Mouse (Mus musculus) forebrain, embryonic 13.5 days (tissue): ENCODE measurements around the gene Ap2a1. TPM values are rescaled to one million over a fixed set of nuclear protein-coding genes. Genes with fewer than 3 reads are reported as not detected.

Experiments
- ATAC-seq: fragments of 200-750 bp; cut with Nextera tagmentation; 2 replicates; pipeline ENCODE4 v1.8.0; 2017
- H3K27ac ChIP-seq: fragments of 300-500 bp; sonication (generic); 2 replicates; pipeline ENCODE4 v1.5.1; 2015; ENCODE audit warnings: inconsistent platforms, mild to moderate bottlenecking, moderate library complexity
- H3K27me3 ChIP-seq: fragments of 300-500 bp; sonication (generic); 2 replicates; pipeline ENCODE4 v1.6.1; 2015; ENCODE audit warnings: mild to moderate bottlenecking, inconsistent platforms
- H3K36me3 ChIP-seq: fragments of 300-500 bp; sonication (generic); 2 replicates; pipeline ENCODE4 v1.6.1; 2015; ENCODE audit warnings: mild to moderate bottlenecking, inconsistent platforms; ENCODE audit not compliant: poor library complexity, severe bottlenecking
- H3K4me1 ChIP-seq: fragments of 300-500 bp; sonication (generic); 2 replicates; pipeline ENCODE4 v1.6.1; 2015; ENCODE audit warnings: inconsistent platforms
- H3K4me2 ChIP-seq: fragments of 300-500 bp; sonication (generic); 2 replicates; pipeline ENCODE4 v1.6.1; 2015; ENCODE audit warnings: inconsistent platforms, mild to moderate bottlenecking, moderate library complexity
- H3K4me3 ChIP-seq: fragments of 300-500 bp; sonication (generic); 2 replicates; pipeline ENCODE4 v1.5.1; 2015; ENCODE audit warnings: mild to moderate bottlenecking, inconsistent platforms
- H3K9ac ChIP-seq: fragments of 300-500 bp; sonication (generic); 2 replicates; pipeline ENCODE4 v1.6.1; 2015; ENCODE audit warnings: mild to moderate bottlenecking, inconsistent platforms
- H3K9me3 ChIP-seq: fragments of 300-500 bp; sonication (generic); replicated peaks from 2 replicates; pipeline ENCODE4 v1.6.1; 2016; ENCODE audit warnings: inconsistent platforms
- WGBS: fragments of 180-500 bp; shearing (Covaris S2); methylation state at CpG from one replicate; pipeline ENCODE4 v1.1.7; 2015; 5-methylcytosine and 5-hydroxymethylcytosine counted together
- polyA plus RNA-seq: library from polyadenylated mRNA; unstranded; fragments of >200 nt; fragmentation: Nextera tagmentation; extraction: Ambion mirVana; gene quantifications from 2 replicates; pipeline ENCODE4 v1.2.1, GENCODE M21; 2015

Gene Ap2a1
- polyA plus RNA-seq, 1 experiment from 2014 or later: 81.7 TPM

DNA sequence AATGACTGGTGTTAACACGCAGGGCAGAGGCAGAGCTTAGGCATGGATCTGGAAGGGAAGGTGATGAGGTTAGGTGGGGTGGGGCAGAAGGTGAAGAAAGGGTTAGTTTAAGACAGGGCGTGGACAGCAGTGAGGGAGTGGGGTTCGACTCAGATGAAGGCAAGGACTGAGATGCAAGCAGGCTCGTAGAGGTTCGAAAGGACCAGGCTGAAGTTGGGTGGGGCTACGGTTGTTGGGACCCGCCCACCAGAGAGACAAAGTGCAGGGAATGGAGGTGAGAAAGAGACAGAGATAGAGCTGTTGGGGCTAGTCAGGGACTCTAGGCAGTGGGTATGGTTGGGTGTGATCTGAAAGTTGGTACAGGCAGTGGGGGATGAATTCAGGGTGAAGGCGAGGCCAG, 33.0 kb upstream of the Ap2a1 start:
- Histone ChIP-seq H3K27me3 (no peaks in the 10 kb centered on the region), H3K4me1 (no peaks in the 10 kb centered on the region), H3K9me3 (no peaks in the 10 kb centered on the region), H3K4me3 (no peak overlapping the region), H3K36me3 (peaks cover 80% of the 10 kb centered on the region), H3K4me2 (no peak overlapping the region), H3K9ac (no peak overlapping the region), H3K27ac (no peak overlapping the region)
- 84% methylated on average over 8 of the region's 8 CpGs for WGBS
- no peak for ATAC-seq

DNA sequence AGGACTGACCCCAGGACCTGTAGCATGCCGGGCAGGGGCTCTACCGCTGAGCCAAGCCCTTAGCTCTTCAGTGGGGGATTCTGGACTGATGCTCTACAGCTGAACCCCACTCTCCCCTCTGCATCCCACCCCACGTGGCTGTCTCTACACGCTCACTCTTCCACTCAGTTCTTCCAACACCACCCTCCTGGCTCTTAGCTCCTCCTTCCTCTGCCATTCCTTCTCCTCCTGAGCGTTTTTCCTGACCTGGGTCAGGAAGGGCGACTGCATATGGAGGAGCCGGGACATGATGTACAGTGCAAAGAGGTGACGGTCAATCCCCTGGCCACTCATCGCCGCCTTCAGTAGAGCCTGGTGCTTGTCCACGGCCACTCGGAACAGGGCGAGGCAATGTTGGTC, 31.2 kb upstream of the Ap2a1 start:
- Histone ChIP-seq H3K4me3 (no peak overlapping the region), H3K27ac (no peak overlapping the region), H3K27me3 (no peaks in the 10 kb centered on the region), H3K9ac (no peak overlapping the region), H3K9me3 (no peaks in the 10 kb centered on the region), H3K36me3 (peaks cover 64% of the 10 kb centered on the region), H3K4me1 (no peaks in the 10 kb centered on the region), H3K4me2 (no peak overlapping the region)
- ATAC-seq: no peak
- WGBS: 93% methylated on average over 13 of the region's 13 CpGs

DNA sequence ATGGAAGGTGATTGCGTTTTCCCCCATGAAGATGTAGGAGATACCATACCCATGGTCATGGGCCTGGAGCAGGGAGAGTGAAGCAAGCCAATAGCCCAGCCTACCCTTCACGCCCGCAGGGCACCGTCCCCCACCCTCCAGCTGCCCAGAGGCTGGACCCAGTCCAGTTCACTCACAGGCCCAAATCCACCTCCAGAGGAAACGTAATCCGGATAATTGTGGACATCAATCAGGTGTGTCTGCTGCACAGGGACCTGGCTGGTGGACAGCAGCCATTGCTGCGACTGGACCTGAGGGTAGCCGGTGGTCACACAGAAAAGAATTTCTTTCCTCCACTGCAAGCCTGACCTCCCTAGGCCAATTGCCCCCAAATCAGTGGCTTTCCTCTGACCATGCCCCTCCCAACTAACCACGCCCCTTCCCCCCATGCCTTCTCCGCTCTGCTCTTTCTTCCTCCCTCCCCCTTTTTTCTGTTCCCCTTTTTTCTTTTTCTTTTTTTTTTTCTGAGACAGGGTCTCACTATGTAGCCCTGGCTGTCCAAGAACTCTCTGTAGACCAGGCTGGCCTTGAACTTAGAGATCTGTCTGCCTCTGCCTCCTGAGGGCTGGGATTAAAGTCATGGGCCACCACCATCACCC, 30.7 kb upstream of the Ap2a1 start:
- H3K9me3 ChIP-seq: no peaks in the 10 kb centered on the region
- no peaks in the 10 kb centered on the region for H3K27me3 ChIP-seq
- 90% methylated on average over 10 of the region's 10 CpGs for WGBS
- ATAC-seq: no peak
- no peak overlapping the region for H3K4me3 ChIP-seq
- H3K4me1 ChIP-seq: no peaks in the 10 kb centered on the region
- H3K36me3 ChIP-seq: peaks cover 59% of the 10 kb centered on the region
- no peak overlapping the region for H3K9ac ChIP-seq
- no peak overlapping the region for H3K27ac ChIP-seq
- no peak overlapping the region for H3K4me2 ChIP-seq

GRCm38 (mm10) chr7:44959281-44959680, 30.0 kb upstream of the Ap2a1 start:
- ATAC-seq: no peak

DNA sequence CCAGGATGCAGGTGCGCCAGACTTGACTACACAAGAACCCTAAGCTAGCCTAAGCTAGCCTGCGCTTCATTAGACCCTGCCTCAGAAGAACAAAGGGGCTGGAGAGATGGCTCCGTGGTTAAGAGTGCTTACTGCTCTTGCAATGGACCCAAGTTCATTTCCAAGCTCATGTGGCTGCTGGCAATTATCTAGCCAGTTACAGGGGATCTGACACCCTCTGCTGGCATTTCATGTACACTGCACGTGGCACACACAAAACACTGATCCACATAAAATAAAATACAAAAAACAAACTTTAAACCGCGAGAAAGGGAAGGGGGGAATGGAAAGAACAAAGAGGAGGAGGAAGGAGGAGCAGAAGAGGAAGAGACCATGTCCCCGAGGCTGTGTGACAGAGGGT, 28.9 kb upstream of the Ap2a1 start:
- no peaks in the 10 kb centered on the region for H3K9me3 ChIP-seq
- ATAC-seq: no peak
- H3K27ac ChIP-seq: no peak overlapping the region
- 51% methylated on average over 7 of the region's 7 CpGs for WGBS
- no peak overlapping the region for H3K4me2 ChIP-seq
- no peak overlapping the region for H3K4me3 ChIP-seq
- no peaks in the 10 kb centered on the region for H3K27me3 ChIP-seq
- no peaks in the 10 kb centered on the region for H3K4me1 ChIP-seq
- H3K9ac ChIP-seq: no peak overlapping the region
- peaks cover 44% of the 10 kb centered on the region for H3K36me3 ChIP-seq

More at GRCm38 (mm10) chr7:44959281-44959680, 30.0 kb upstream of the Ap2a1 start:
- no peak overlapping the region for H3K9ac ChIP-seq
- 92% methylated on average over 8 of the region's 8 CpGs for WGBS
- H3K9me3 ChIP-seq: no peaks in the 10 kb centered on the region
- no peak overlapping the region for H3K4me2 ChIP-seq
- no peak overlapping the region for H3K4me3 ChIP-seq
- H3K27me3 ChIP-seq: no peaks in the 10 kb centered on the region
- H3K36me3 ChIP-seq: peaks cover 53% of the 10 kb centered on the region
- H3K4me1 ChIP-seq: no peaks in the 10 kb centered on the region
- no peak overlapping the region for H3K27ac ChIP-seq

GRCm38 (mm10) chr7:44957183-44957835, 28.0 kb upstream of the Ap2a1 start:
- 82% methylated on average over 20 of the region's 20 CpGs for WGBS
- no peak overlapping the region for H3K27ac ChIP-seq

GRCm38 (mm10) chr7:44956266-44956665, 27.0 kb upstream of the Ap2a1 start:
- no peak overlapping the region for H3K9ac ChIP-seq
- ATAC-seq: no peak
- WGBS: 62% methylated on average over 6 of the region's 6 CpGs

More at GRCm38 (mm10) chr7:44957183-44957835, 28.0 kb upstream of the Ap2a1 start:
- H3K9me3 ChIP-seq: no peaks in the 10 kb centered on the region
- peaks cover 8% of the 10 kb centered on the region for H3K4me1 ChIP-seq
- ATAC-seq: no peak
- peaks cover 35% of the 10 kb centered on the region for H3K36me3 ChIP-seq
- no peak overlapping the region for H3K4me2 ChIP-seq
- no peak overlapping the region for H3K4me3 ChIP-seq
- H3K9ac ChIP-seq: peak overlapping the region; percentile 30; the same call in 1 of the 2 replicates
- peaks cover 5% of the 10 kb centered on the region for H3K27me3 ChIP-seq

DNA sequence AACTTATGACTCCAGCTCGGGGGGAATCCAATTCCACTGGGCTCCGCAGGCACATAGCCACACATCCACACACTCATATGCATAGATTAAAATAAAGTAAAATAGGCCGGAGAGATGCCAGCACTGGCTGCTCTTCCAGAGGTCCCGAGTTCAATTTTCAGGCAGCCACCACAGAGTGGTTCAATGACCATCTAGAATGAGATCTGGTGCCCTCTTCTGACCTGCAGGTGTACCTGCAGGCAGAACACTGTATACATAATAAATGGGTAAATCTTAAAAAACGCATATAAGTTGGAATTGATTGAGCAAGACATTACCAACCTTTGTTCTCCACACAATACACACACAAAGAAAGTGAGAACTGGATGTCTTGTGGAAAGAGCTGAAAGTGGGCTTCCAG, 26.3 kb upstream of the Ap2a1 start:
- peaks cover 19% of the 10 kb centered on the region for H3K36me3 ChIP-seq
- 52% methylated on average over 5 of the region's 5 CpGs for WGBS
- no peak overlapping the region for H3K27ac ChIP-seq
- no peak overlapping the region for H3K4me2 ChIP-seq
- H3K9me3 ChIP-seq: no peaks in the 10 kb centered on the region
- H3K9ac ChIP-seq: no peak overlapping the region
- no peak overlapping the region for H3K4me3 ChIP-seq
- H3K4me1 ChIP-seq: peaks cover 16% of the 10 kb centered on the region
- no peak for ATAC-seq
- peaks cover 22% of the 10 kb centered on the region for H3K27me3 ChIP-seq

More at GRCm38 (mm10) chr7:44956266-44956665, 27.0 kb upstream of the Ap2a1 start:
- no peak overlapping the region for H3K4me3 ChIP-seq
- H3K27ac ChIP-seq: no peak overlapping the region
- H3K4me1 ChIP-seq: peaks cover 16% of the 10 kb centered on the region
- H3K27me3 ChIP-seq: peaks cover 16% of the 10 kb centered on the region
- H3K36me3 ChIP-seq: peaks cover 25% of the 10 kb centered on the region
- no peak overlapping the region for H3K4me2 ChIP-seq
- no peaks in the 10 kb centered on the region for H3K9me3 ChIP-seq

GRCm38 (mm10) chr7:44954091-44954885, 25.0 kb upstream of the Ap2a1 start:
- no peak overlapping the region; the same call in 1 of the 2 replicates for H3K27ac ChIP-seq
- no peak overlapping the region for H3K9ac ChIP-seq
- H3K27me3 ChIP-seq: peaks cover 35% of the 10 kb centered on the region
- ATAC-seq: no peak
- peaks cover 16% of the 10 kb centered on the region for H3K4me1 ChIP-seq
- WGBS: 83% methylated on average over 12 of the region's 12 CpGs
- H3K4me2 ChIP-seq: no peak overlapping the region
- no peaks in the 10 kb centered on the region for H3K9me3 ChIP-seq
- H3K4me3 ChIP-seq: no peak overlapping the region
- peaks cover 7% of the 10 kb centered on the region for H3K36me3 ChIP-seq

DNA sequence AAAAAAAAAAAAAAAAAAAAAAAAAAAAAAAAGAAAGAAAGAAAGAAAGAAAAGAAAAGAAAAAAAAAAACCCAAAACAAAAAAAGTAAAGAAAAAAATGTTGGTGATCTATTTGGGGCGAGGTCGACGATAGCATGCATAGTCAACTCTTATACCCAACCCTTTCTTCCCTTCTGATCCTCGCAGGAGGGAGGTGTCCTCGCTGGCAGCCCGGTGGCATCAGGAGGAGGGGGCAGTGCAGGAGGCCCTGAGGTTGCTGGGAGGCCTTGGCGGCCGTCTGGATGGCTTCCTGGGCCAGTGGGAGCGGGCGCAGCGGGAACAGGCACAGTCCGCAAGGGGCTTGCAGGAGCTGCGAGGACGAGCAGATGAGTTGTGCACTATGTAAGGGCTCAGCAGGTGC, 24.3 kb upstream of the Ap2a1 start:
- 56% methylated on average over 14 of the region's 14 CpGs for WGBS

DNA sequence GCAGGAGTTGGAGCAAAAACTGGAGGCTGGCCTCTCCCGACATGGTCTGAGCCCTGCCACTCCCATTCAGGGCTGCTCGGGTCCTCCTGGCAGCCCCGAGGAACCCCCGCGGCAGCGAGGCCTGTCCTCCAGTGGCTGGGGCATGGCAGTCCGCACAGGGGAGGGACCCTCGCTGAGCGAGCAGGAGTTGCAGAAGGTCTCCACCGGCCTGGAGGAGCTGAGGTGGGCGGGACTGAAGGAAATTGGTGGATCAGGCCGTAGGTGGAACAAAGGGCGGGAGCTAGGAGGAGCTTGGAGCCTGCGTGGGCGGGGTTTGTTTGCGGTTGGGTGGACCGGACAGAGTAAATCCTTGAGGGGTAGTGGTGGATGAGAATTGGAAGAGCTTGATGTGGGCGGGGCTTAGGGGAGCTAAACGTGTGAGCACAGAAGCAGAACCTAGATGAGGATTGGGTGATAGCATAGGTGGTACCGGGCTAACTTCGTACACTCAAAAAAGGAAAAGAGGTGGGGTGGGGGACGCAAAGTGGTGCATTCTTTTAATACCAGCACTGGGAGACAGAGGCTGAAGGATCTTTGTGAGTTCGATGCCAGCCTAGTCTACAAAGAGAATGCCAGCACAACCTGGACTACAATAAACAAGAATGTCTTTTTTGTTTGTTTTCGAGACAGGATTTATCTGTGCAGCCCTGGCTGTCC, 23.5 kb upstream of the Ap2a1 start:
- H3K27me3 ChIP-seq: peaks cover 38% of the 10 kb centered on the region
- peak; percentile 83 for ATAC-seq
- H3K9me3 ChIP-seq: no peaks in the 10 kb centered on the region
- H3K4me1 ChIP-seq: peaks cover 16% of the 10 kb centered on the region
- no peaks in the 10 kb centered on the region for H3K36me3 ChIP-seq
- WGBS: 7% methylated on average over 24 of the region's 24 CpGs
- H3K27ac ChIP-seq: peak overlapping the region; percentile 59; the same call in 1 of the 2 replicates
- peak overlapping the region; percentile 76 for H3K4me2 ChIP-seq
- H3K4me3 ChIP-seq: peak overlapping the region; percentile 44
- H3K9ac ChIP-seq: peak overlapping the region; percentile 68

More for the DNA sequence above, 24.3 kb upstream of the Ap2a1 start:
- Histone ChIP-seq H3K9ac (no peak overlapping the region), H3K4me3 (no peak overlapping the region), H3K27me3 (peaks cover 38% of the 10 kb centered on the region), H3K4me1 (peaks cover 16% of the 10 kb centered on the region), H3K9me3 (no peaks in the 10 kb centered on the region), H3K27ac (no peak overlapping the region; the same call in 1 of the 2 replicates), H3K4me2 (no peak overlapping the region), H3K36me3 (no peaks in the 10 kb centered on the region)
- no peak for ATAC-seq
